ENCODE assay signal across 14 mouse cellular contexts in the genomic region with DNA sequence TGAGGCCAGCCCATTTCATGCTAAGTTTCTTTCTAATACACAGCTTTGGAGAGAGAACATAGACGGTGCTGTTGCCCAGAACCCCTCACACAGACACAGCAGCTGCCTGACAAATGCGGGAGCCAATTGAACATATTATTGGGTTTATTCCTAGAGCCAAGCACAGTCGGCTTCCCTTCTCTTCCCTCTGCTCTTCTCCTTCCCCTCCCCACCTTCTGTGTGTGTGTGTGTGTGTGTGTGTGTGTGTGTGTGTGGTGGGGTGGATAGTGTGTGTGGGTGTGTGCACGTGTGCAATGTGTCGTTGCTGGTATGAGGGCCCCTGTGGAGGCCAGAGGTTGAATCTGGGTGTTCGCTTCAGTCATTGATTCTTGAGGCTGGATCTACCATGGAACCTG.
DNase-seq lines count a peak whose midpoint lies in the region; ATAC-seq lines count a peak whose summit lies in the region.
"Had no signal": no experiment of that assay in that cellular context is flagged by ENCODE, and none has a peak within 500 bp of the region (broad histone marks: within the 10 kb centered on the region; RNA-seq: fewer than 3 reads in every experiment).

No protein-coding gene starts in this region.

- H3K27me3 ChIP-seq in forebrain, embryonic 13.5 days = no peaks in the 10 kb centered on the region
- no peaks in the 10 kb centered on the region for H3K27me3 ChIP-seq in forebrain, embryonic 11.5 days (ENCODE audit: control insufficient read depth, insufficient read depth, low read length)
- no peaks in the 10 kb centered on the region for H3K27me3 ChIP-seq in kidney, embryonic 16.5 days (ENCODE audit: insufficient read depth, low read length)
- H3K27me3 ChIP-seq in forebrain, embryonic 16.5 days (replicated peaks; ENCODE audit: control insufficient read depth, insufficient read depth, low read length) = no peaks in the 10 kb centered on the region
- no peaks in the 10 kb centered on the region for H3K27me3 ChIP-seq in limb, embryonic 11.5 days (ENCODE audit: control insufficient read depth, insufficient read depth, low read length)
- H3K27me3 ChIP-seq: liver, embryonic 15.5 days had no signal

- no peaks in the 10 kb centered on the region for H3K9me3 ChIP-seq in forebrain, embryonic 13.5 days (replicated peaks)
- H3K9me3 ChIP-seq in forebrain, embryonic 11.5 days (ENCODE audit: control insufficient read depth, low read length) = no peaks in the 10 kb centered on the region
- no peaks in the 10 kb centered on the region for H3K9me3 ChIP-seq in kidney, embryonic 16.5 days (ENCODE audit: low read length)
- no peaks in the 10 kb centered on the region for H3K9me3 ChIP-seq in forebrain, embryonic 16.5 days (ENCODE audit: control insufficient read depth, low read length)
- H3K9me3 ChIP-seq in limb, embryonic 11.5 days (ENCODE audit: control insufficient read depth, low read length) = no peaks in the 10 kb centered on the region
- H3K9me3 ChIP-seq: liver, embryonic 15.5 days; midbrain, embryonic 10.5 days had no signal

- no peak for DNase-seq in forebrain, embryonic 11.5 days (ENCODE audit: low spot score)
- DNase-seq in kidney, postnatal 25 days = no peak
- DNase-seq in limb, embryonic 11.5 days (ENCODE audit: low spot score) = no peak
- DNase-seq in embryo, embryonic 10.5 days (ENCODE audit: low spot score) = no peak
- DNase-seq: adrenal gland, adult 2 months; lung, postnatal 14 days; thymus, postnatal 36 days had no signal

- H3K27ac ChIP-seq in forebrain, embryonic 13.5 days = no peak overlapping the region
- no peak overlapping the region for H3K27ac ChIP-seq in forebrain, embryonic 11.5 days (ENCODE audit: low read depth, low read length)
- peak overlapping the region; percentile 43; the same call in 1 of the 2 replicates for H3K27ac ChIP-seq in kidney, embryonic 16.5 days (ENCODE audit: low read length)
- no peak overlapping the region; the same call in 1 of the 2 replicates for H3K27ac ChIP-seq in forebrain, embryonic 16.5 days (ENCODE audit: low read length)
- H3K27ac ChIP-seq in limb, embryonic 11.5 days (replicated peaks; ENCODE audit: low read depth, low read length) = 0 out of 2 replicates have a peak overlapping the region, but pooled peaks have one; percentile 21
- H3K27ac ChIP-seq: liver, embryonic 15.5 days; midbrain, embryonic 10.5 days; stomach, postnatal 0 days had no signal

- ATAC-seq in forebrain, embryonic 13.5 days = peak; percentile 56; the same call in 1 of the 2 replicates
- ATAC-seq in forebrain, embryonic 11.5 days (replicated peaks; ENCODE audit: low FRiP score) = no peak
- ATAC-seq in kidney, embryonic 16.5 days (ENCODE audit: low FRiP score, low TSS enrichment) = peak; percentile 36; the same call in 1 of the 2 replicates
- ATAC-seq in forebrain, embryonic 16.5 days = peak; percentile 79
- peak; percentile 53; the same call in 1 of the 2 replicates for ATAC-seq in limb, embryonic 11.5 days (ENCODE audit: insufficient number of reproducible peaks, low FRiP score, low TSS enrichment, low read depth)
- no peak for ATAC-seq in megakaryocyte progenitor cell, adult 5-6 weeks (replicated peaks; ENCODE audit: poor library complexity)

- H3K4me3 ChIP-seq in forebrain, embryonic 13.5 days = no peak overlapping the region
- no peak overlapping the region for H3K4me3 ChIP-seq in forebrain, embryonic 11.5 days (ENCODE audit: low read depth, low read length)
- H3K4me3 ChIP-seq in kidney, embryonic 16.5 days (ENCODE audit: low read length) = no peak overlapping the region
- H3K4me3 ChIP-seq in forebrain, embryonic 16.5 days (replicated peaks; ENCODE audit: low read length) = no peak overlapping the region
- H3K4me3 ChIP-seq in limb, embryonic 11.5 days (ENCODE audit: low read depth, low read length) = no peak overlapping the region
- H3K4me3 ChIP-seq: liver, embryonic 15.5 days; midbrain, embryonic 10.5 days had no signal

- no peaks in the 10 kb centered on the region for H3K36me3 ChIP-seq in forebrain, embryonic 13.5 days (ENCODE audit: poor library complexity, severe bottlenecking)
- no peaks in the 10 kb centered on the region for H3K36me3 ChIP-seq in forebrain, embryonic 11.5 days (ENCODE audit: control insufficient read depth, insufficient read depth, low read length)
- H3K36me3 ChIP-seq in kidney, embryonic 16.5 days (ENCODE audit: insufficient read depth, low read length) = no peaks in the 10 kb centered on the region
- H3K36me3 ChIP-seq in forebrain, embryonic 16.5 days (ENCODE audit: control insufficient read depth, insufficient read depth) = no peaks in the 10 kb centered on the region
- H3K36me3 ChIP-seq in limb, embryonic 11.5 days (ENCODE audit: control insufficient read depth, insufficient read depth, low read length) = no peaks in the 10 kb centered on the region
- H3K36me3 ChIP-seq: liver, embryonic 15.5 days; midbrain, embryonic 10.5 days had no signal

- WGBS in forebrain, embryonic 13.5 days = 80% methylated on average over 6 of the region's 6 CpGs
- WGBS in forebrain, embryonic 11.5 days = 86% methylated on average over 6 of the region's 6 CpGs
- 75% methylated on average over 6 of the region's 6 CpGs for WGBS in kidney, embryonic 16.5 days
- WGBS in forebrain, embryonic 16.5 days = 63% methylated on average over 6 of the region's 6 CpGs
- 60% methylated on average over 6 of the region's 6 CpGs for WGBS in limb, embryonic 11.5 days

- H3K9ac ChIP-seq in forebrain, embryonic 13.5 days = no peak overlapping the region
- H3K9ac ChIP-seq in forebrain, embryonic 11.5 days (ENCODE audit: low read length) = no peak overlapping the region
- H3K9ac ChIP-seq in kidney, embryonic 16.5 days (replicated peaks; ENCODE audit: low read length) = no peak overlapping the region
- no peak overlapping the region for H3K9ac ChIP-seq in forebrain, embryonic 16.5 days (replicated peaks; ENCODE audit: low read depth, low read length)
- no peak overlapping the region for H3K9ac ChIP-seq in limb, embryonic 11.5 days (ENCODE audit: low read length)
- H3K9ac ChIP-seq: liver, embryonic 15.5 days had no signal

- no peak overlapping the region for H3K4me2 ChIP-seq in forebrain, embryonic 13.5 days
- H3K4me2 ChIP-seq in forebrain, embryonic 11.5 days (ENCODE audit: low read depth, low read length, severe bottlenecking) = no peak overlapping the region
- H3K4me2 ChIP-seq in kidney, embryonic 16.5 days (replicated peaks; ENCODE audit: low read depth, low read length) = no peak overlapping the region
- H3K4me2 ChIP-seq in forebrain, embryonic 16.5 days (ENCODE audit: low read length) = no peak overlapping the region
- no peak overlapping the region for H3K4me2 ChIP-seq in limb, embryonic 11.5 days (ENCODE audit: low read depth, severe bottlenecking)
- H3K4me2 ChIP-seq: liver, embryonic 15.5 days had no signal

- 0 out of 2 replicates have a peak, but pooled peaks cover 14% of the 10 kb centered on the region for H3K4me1 ChIP-seq in forebrain, embryonic 13.5 days
- H3K4me1 ChIP-seq in forebrain, embryonic 11.5 days (replicated peaks; ENCODE audit: control insufficient read depth, insufficient read depth, low read length) = no peaks in the 10 kb centered on the region
- H3K4me1 ChIP-seq in kidney, embryonic 16.5 days (ENCODE audit: insufficient read depth, low read length) = peaks cover 14% of the 10 kb centered on the region; the same call in 1 of the 2 replicates
- H3K4me1 ChIP-seq in forebrain, embryonic 16.5 days (replicated peaks; ENCODE audit: control insufficient read depth, insufficient read depth, low read length) = peaks cover 16% of the 10 kb centered on the region
- peaks cover 18% of the 10 kb centered on the region for H3K4me1 ChIP-seq in limb, embryonic 11.5 days (ENCODE audit: control insufficient read depth, insufficient read depth, low read length)
- H3K4me1 ChIP-seq: liver, embryonic 15.5 days had no signal

Comparison
In these comparisons a context has a peak if more than half of its experiments do, and no peak if none do; other contexts are left out.
1. ATAC-seq: peak in forebrain, embryonic 13.5 days (single experiment), kidney, embryonic 16.5 days (single experiment), forebrain, embryonic 16.5 days (single experiment) and limb, embryonic 11.5 days (single experiment); none in forebrain, embryonic 11.5 days (single experiment) and megakaryocyte progenitor cell, adult 5-6 weeks (single experiment).
2. H3K27ac ChIP-seq: peak in kidney, embryonic 16.5 days (single experiment) and limb, embryonic 11.5 days (single experiment); none in forebrain, embryonic 13.5 days (single experiment), forebrain, embryonic 11.5 days (single experiment) and forebrain, embryonic 16.5 days (single experiment).